Mouse (Mus musculus): ENCODE data around the gene Wdr26.

GRCm38 (mm10) chr1:181256689-181257584 is 45.1 kb upstream of the Wdr26 start:
- TF ChIP-seq CTCF (IDR thresholded peaks at IDR 0.05; ENCODE audit: low read depth): no peak
- peak; percentile 99 for TF ChIP-seq EP300 (IDR thresholded peaks at IDR 0.05; ENCODE audit: low read depth)

Measured in liver, postnatal 0 days (tissue).